Mouse (Mus musculus): ENCODE measurements around the gene Lfng.

DNA sequence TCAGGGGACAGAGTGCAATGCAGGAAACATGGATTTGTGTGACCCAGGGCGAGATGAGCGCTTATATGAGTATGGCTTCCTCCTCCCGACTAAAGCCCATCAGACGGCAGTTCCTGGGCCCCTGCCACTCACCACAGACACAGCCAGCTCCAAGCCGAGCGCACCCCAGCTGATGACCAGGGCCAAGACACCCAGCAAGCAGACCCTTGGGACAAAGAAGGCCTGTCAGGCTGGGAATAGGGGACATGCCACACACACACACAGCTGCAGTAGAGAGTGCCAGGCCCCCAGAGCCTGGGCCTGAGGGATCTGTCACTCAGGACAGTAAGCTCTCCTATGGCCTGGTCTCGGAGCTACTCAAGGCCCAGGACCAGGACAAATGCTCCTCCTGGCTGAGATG, 26.3 kb downstream of the Lfng start:
- TF ChIP-seq CTCF (IDR thresholded peaks at IDR 0.05; ENCODE audit: low read depth) = no peak
- TF ChIP-seq EP300 (optimal IDR thresholded peaks at IDR 0.05) = no peak
